Mouse (Mus musculus) lung, embryonic 14.5 days (tissue): ENCODE results near the gene Bud13. TPM values are rescaled to one million over a fixed set of nuclear protein-coding genes. Genes with fewer than 3 reads are reported as not detected.
A peak's percentile ranks its signal among the peaks of the same experiment; 100 is the strongest.

Experiments
- ATAC-seq: fragments of 200-750 bp; cut with Nextera tagmentation; 2 replicates; pipeline ENCODE4 v1.8.0; 2017; ENCODE audit warnings: mild to moderate bottlenecking, moderate TSS enrichment, moderate library complexity; ENCODE audit not compliant: insufficient read depth
- DNase-seq: peaks from one replicate; pipeline ENCODE4 v3.0.0-alpha.2; 2015
- H3K27ac ChIP-seq: fragments of 300-500 bp; sonication (generic); 2 replicates; pipeline ENCODE4 v1.5.1; 2014; ENCODE audit warnings: low read depth, mild to moderate bottlenecking, moderate library complexity
- H3K27me3 ChIP-seq: fragments of 300-500 bp; sonication (generic); 2 replicates; pipeline ENCODE4 v1.6.1; 2014; ENCODE audit warnings: low read length, control low read depth; ENCODE audit not compliant: insufficient read depth
- H3K36me3 ChIP-seq: fragments of 300-500 bp; sonication (generic); 2 replicates; pipeline ENCODE4 v1.6.1; 2014; ENCODE audit warnings: control low read depth; ENCODE audit not compliant: insufficient read depth
- H3K4me1 ChIP-seq: fragments of 300-500 bp; sonication (generic); 2 replicates; pipeline ENCODE4 v1.6.1; 2014; ENCODE audit warnings: antibody characterized with exemption, control low read depth; ENCODE audit not compliant: insufficient read depth
- H3K4me2 ChIP-seq: fragments of 300-500 bp; sonication (generic); 2 replicates; pipeline ENCODE4 v1.6.1; 2014; ENCODE audit warnings: mild to moderate bottlenecking
- H3K4me3 ChIP-seq: fragments of 300-500 bp; sonication (generic); 2 replicates; pipeline ENCODE4 v1.5.1; 2014; ENCODE audit warnings: low read depth, low read length
- H3K9ac ChIP-seq: fragments of 300-500 bp; sonication (generic); 2 replicates; pipeline ENCODE4 v1.6.1; 2014
- H3K9me3 ChIP-seq: fragments of 300-500 bp; sonication (generic); 2 replicates; pipeline ENCODE4 v1.6.1; 2016; ENCODE audit warnings: low read depth, low read length, control low read depth
- CTCF ChIP-seq: IDR thresholded peaks from 2 replicates; pipeline ENCODE4 v1.5.1; 2016; ENCODE audit warnings: antibody characterized with exemption, low read depth
- WGBS: fragments of 180-500 bp; shearing (Covaris S2); extraction: QIAGEN DNeasy Blood & Tissue Kit; methylation state at CpG from one replicate; pipeline ENCODE4 v1.1.7; 2014; 5-methylcytosine and 5-hydroxymethylcytosine counted together
- polyA plus RNA-seq: library from polyadenylated mRNA; unstranded; fragments of >200 nt; fragmentation: Nextera tagmentation; extraction: Ambion mirVana; gene quantifications from 2 replicates; pipeline ENCODE4 v1.2.1, GENCODE M21; 2014

The Bud13 gene
- polyA plus RNA-seq, 1 experiment from 2014 or later, result 27.6 TPM

DNA sequence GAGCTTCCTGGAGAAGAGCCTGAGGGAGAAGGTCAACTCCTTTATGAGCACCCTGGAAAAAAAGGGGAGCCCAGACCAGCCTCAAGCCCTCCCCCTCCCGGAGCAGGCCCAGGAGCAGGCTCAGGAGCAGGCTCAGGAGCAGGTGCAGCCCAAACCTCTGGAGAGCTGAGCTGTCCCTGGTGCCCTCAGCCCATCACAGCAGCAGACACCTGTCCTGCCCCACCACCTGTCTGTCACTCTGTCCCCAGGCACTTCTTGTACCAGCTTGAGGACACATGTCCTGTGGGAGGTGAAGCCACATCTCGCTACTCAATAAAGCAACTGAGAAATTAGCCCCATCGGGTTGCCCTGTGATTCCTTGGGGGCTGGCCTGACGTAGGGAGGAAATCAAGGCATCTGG is 39.7 kb upstream of the Bud13 start:
- TF ChIP-seq CTCF, result no peak
- H3K9ac ChIP-seq, result no peak overlapping the region
- no peak overlapping the region for H3K27ac ChIP-seq
- H3K9me3 ChIP-seq, result no peaks in the 10 kb centered on the region
- H3K4me2 ChIP-seq, result no peak overlapping the region
- H3K4me1 ChIP-seq, result no peaks in the 10 kb centered on the region
- H3K36me3 ChIP-seq, result no peaks in the 10 kb centered on the region
- no peaks in the 10 kb centered on the region for H3K27me3 ChIP-seq
- ATAC-seq, result no peak
- 69% methylated on average over 4 of the region's 4 CpGs for WGBS
- H3K4me3 ChIP-seq, result no peak overlapping the region
- DNase-seq, result no peak

DNA sequence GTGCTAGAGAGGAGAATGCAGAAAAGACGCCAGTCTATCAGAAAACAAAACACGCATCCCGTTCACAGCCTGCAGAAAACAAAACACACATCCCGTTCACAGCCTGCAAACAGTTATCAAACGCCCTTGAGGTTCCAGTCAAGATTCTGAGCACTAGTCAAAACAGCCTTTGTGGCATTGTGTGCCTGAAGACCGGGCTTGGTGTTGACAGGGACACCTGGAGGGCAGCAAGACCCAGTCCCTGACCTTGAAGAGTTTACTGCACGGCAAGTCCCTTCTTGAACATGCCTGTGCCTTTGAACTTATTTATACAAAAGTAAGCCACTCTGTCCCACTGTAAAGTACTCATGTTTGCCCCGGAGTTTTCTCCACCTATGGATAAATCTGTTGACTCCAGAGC is 39.2 kb upstream of the Bud13 start:
- ATAC-seq (no peak), DNase-seq (no peak)
- WGBS, result 44% methylated on average over 8 of the region's 8 CpGs
- Histone ChIP-seq H3K9ac (no peak overlapping the region), H3K4me1 (no peaks in the 10 kb centered on the region), H3K27me3 (no peaks in the 10 kb centered on the region), H3K27ac (no peak overlapping the region), H3K36me3 (no peaks in the 10 kb centered on the region), H3K4me3 (no peak overlapping the region), H3K9me3 (no peaks in the 10 kb centered on the region), H3K4me2 (no peak overlapping the region)
- no peak for TF ChIP-seq CTCF

- Histone ChIP-seq H3K4me3 (no peak overlapping the region), H3K36me3 (no peaks in the 10 kb centered on the region), H3K9ac (no peak overlapping the region), H3K9me3 (no peaks in the 10 kb centered on the region), H3K4me1 (no peaks in the 10 kb centered on the region), H3K27ac (no peak overlapping the region), H3K4me2 (no peak overlapping the region), H3K27me3 (no peaks in the 10 kb centered on the region)
- DNase-seq, result peak; percentile 95
- TF ChIP-seq CTCF, result peak; percentile 89
- ATAC-seq, result peak; percentile 73; the same call in 1 of the 2 replicates
- 21% methylated on average over 11 of the region's 11 CpGs for WGBS
These were observed 36.0 kb upstream of the Bud13 start for GRCm38 (mm10) chr9:46246752-46247324.

DNA sequence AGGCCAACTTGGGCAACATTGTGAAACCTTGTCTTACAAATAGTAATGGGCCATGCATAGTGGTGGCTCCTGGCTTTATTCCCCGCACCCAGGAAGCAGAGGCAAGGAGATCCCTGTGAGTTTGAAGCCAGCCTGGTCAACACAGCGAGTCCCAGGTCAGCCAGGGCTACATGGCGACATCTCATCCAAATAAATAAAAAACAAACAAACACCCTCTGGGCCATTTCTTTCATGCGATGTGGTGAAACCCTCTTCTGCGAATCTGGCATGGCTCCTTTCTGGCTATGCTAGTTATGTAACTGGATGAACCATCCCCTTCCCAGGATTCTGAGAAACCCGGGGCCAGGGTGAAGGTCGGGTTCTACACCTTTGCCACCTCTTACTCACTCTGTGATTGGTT is 26.6 kb upstream of the Bud13 start:
- TF ChIP-seq CTCF, result no peak
- no peak for ATAC-seq

GRCm38 (mm10) chr9:46256658-46257385 is 26.0 kb upstream of the Bud13 start:
- no peak for DNase-seq
- Histone ChIP-seq H3K36me3 (no peaks in the 10 kb centered on the region), H3K27ac (no peak overlapping the region), H3K27me3 (no peaks in the 10 kb centered on the region), H3K4me1 (no peaks in the 10 kb centered on the region), H3K4me3 (no peak overlapping the region), H3K9me3 (no peaks in the 10 kb centered on the region), H3K4me2 (no peak overlapping the region), H3K9ac (no peak overlapping the region)
- ATAC-seq, result no peak
- no peak for TF ChIP-seq CTCF
- WGBS, result 74% methylated on average over 10 of the region's 10 CpGs

More for the DNA sequence above, 26.6 kb upstream of the Bud13 start:
- DNase-seq, result no peak
- Histone ChIP-seq H3K9me3 (no peaks in the 10 kb centered on the region), H3K4me1 (no peaks in the 10 kb centered on the region), H3K36me3 (no peaks in the 10 kb centered on the region), H3K27me3 (no peaks in the 10 kb centered on the region), H3K9ac (no peak overlapping the region), H3K4me3 (no peak overlapping the region), H3K4me2 (no peak overlapping the region), H3K27ac (no peak overlapping the region)
- WGBS, result 80% methylated on average over 7 of the region's 7 CpGs

GRCm38 (mm10) chr9:46257546-46257945 is 25.3 kb upstream of the Bud13 start:
- WGBS, result 85% methylated on average over 3 of the region's 3 CpGs
- H3K36me3 ChIP-seq, result no peaks in the 10 kb centered on the region
- no peaks in the 10 kb centered on the region for H3K4me1 ChIP-seq
- H3K9ac ChIP-seq, result no peak overlapping the region
- H3K4me3 ChIP-seq, result no peak overlapping the region
- no peak overlapping the region for H3K27ac ChIP-seq
- no peak overlapping the region for H3K4me2 ChIP-seq
- TF ChIP-seq CTCF, result no peak
- no peaks in the 10 kb centered on the region for H3K27me3 ChIP-seq
- peak; percentile 60; the same call in 1 of the 2 replicates for ATAC-seq
- DNase-seq, result peak; percentile 50
- no peaks in the 10 kb centered on the region for H3K9me3 ChIP-seq

DNA sequence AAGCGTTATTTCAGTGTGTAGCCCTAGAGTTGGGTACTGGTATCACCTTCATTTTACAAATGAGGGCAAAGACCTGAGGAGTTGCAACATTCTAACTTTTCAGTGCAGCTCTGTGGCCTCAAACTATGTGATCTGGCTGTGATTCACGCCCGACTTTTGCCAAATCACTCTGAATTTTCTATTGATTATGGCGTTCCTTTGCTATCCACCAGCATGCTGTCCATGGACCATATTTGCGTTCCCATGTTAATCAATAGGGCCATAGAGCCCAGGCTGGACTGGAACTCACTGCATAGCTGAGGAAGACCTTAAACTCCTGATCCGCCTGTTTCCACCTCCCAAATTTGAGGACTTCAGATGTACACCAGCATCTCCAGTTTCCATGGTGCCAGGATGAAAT is 23.7 kb upstream of the Bud13 start:
- 87% methylated on average over 6 of the region's 6 CpGs for WGBS
- H3K36me3 ChIP-seq, result no peaks in the 10 kb centered on the region
- H3K9ac ChIP-seq, result no peak overlapping the region
- H3K4me2 ChIP-seq, result no peak overlapping the region
- DNase-seq (no peak), ATAC-seq (no peak)
- no peaks in the 10 kb centered on the region for H3K27me3 ChIP-seq
- no peak overlapping the region for H3K27ac ChIP-seq
- no peaks in the 10 kb centered on the region for H3K4me1 ChIP-seq
- no peak overlapping the region for H3K4me3 ChIP-seq
- TF ChIP-seq CTCF, result no peak
- H3K9me3 ChIP-seq, result no peaks in the 10 kb centered on the region
